Mouse (Mus musculus) sigmoid colon, adult 10 weeks (tissue): Measurements from ENCODE around the gene Umodl1. TPM values are rescaled to one million over a fixed set of nuclear protein-coding genes. Genes with fewer than 3 reads are reported as not detected.

Source experiments
- polyA plus RNA-seq: library from polyadenylated mRNA; stranded (reverse); fragments of 350-450 nt; fragmentation: Illumina TruSeq; extraction: RNeasy Lipid Tissue Mini Kit (QIAGEN cat#74804); gene quantifications from one replicate; pipeline ENCODE4 v1.2.3, GENCODE M21; 2014; ENCODE audit warnings: low read depth, low replicate concordance

Gene Umodl1
- polyA plus RNA-seq, result not detected

GRCm38 (mm10) chr17:30954340-30954739 lies at the start of gene Umodl1:
Gene Umodl1, plus strand, starts transcription at chr17:30954640.

GRCm38 (mm10) chr17:31057151-31057890 lies 102.9 kb downstream of the Umodl1 start, which contains the start of gene Abcg1:
Gene Abcg1, plus strand, starts transcription at chr17:31057675.

Other genes with a start within 250 kb of the Umodl1 start
- 0.09 TPM for gene Glp1r, start 52.8 kb upstream of the Umodl1 start, polyA plus RNA-seq
- gene Abcg1, start 103.0 kb downstream of the Umodl1 start, polyA plus RNA-seq, result 2.3 TPM
- gene Tff3, start 175.0 kb downstream of the Umodl1 start, polyA plus RNA-seq, result 15.1 TPM
- gene Tff2, start 189.6 kb downstream of the Umodl1 start, polyA plus RNA-seq, result not detected
- not detected for gene Tff1, start 210.6 kb downstream of the Umodl1 start, polyA plus RNA-seq
- gene Tmprss3, start 244.3 kb downstream of the Umodl1 start, polyA plus RNA-seq, result not detected